Mouse (Mus musculus) 416B (cell line): Measurements from ENCODE around the gene Olfr320.
"Not testable (repeated sequence)": the region's sequence is repeated elsewhere in the genome, so short reads cannot be mapped to it uniquely, and the experiment has no call there.

Source experiments
- DNase-seq: peaks from one replicate; pipeline ENCODE4 v3.0.0; 2011; ENCODE audit warnings: low read depth

Olfr320 gene

GRCm38 (mm10) chr11:58680799-58681198 lies at the start of gene Olfr320:
Gene Olfr320 (plus strand): TSS chr11:58681099.
- no peak for DNase-seq

GRCm38 (mm10) chr11:58634878-58635277 lies 46.0 kb upstream of the Olfr320 start:
- no peak for DNase-seq

- peak; percentile 77 for DNase-seq
These were observed 44.4 kb upstream of the Olfr320 start for GRCm38 (mm10) chr11:58636376-58636977.

GRCm38 (mm10) chr11:58638176-58638701 lies 42.7 kb upstream of the Olfr320 start:
- DNase-seq, result peak; percentile 9

- peak; percentile 83 for DNase-seq
These were observed 40.5 kb upstream of the Olfr320 start, which contains the start of gene Trim58 for GRCm38 (mm10) chr11:58640272-58640867. Gene Trim58 (plus strand): TSS chr11:58640465.

GRCm38 (mm10) chr11:58641057-58641456 lies 39.8 kb upstream of the Olfr320 start:
- peak; percentile 78 for DNase-seq

- DNase-seq, result peak; percentile 77
These were observed 39.1 kb upstream of the Olfr320 start for GRCm38 (mm10) chr11:58641638-58642358.

GRCm38 (mm10) chr11:58643350-58643749 lies 37.5 kb upstream of the Olfr320 start:
- peak; percentile 80 for DNase-seq

- no peak for DNase-seq
These were observed 25.7 kb upstream of the Olfr320 start for GRCm38 (mm10) chr11:58655151-58655550.

- no peak for DNase-seq
These were observed 22.3 kb upstream of the Olfr320 start, which contains the start of gene Olfr322 for GRCm38 (mm10) chr11:58658596-58658995. Gene Olfr322 (plus strand): TSS chr11:58658782.

GRCm38 (mm10) chr11:58669252-58669651 lies 11.6 kb upstream of the Olfr320 start:
- DNase-seq, result no peak

GRCm38 (mm10) chr11:58671825-58672224 lies 9.1 kb upstream of the Olfr320 start:
- DNase-seq, result peak; percentile 6

- no peak for DNase-seq
These were observed 18.0 kb downstream of the Olfr320 start, which contains the start of gene Olfr319 for GRCm38 (mm10) chr11:58698862-58699261. Gene Olfr319 (plus strand): TSS chr11:58699162.

GRCm38 (mm10) chr11:58709086-58709485 lies 28.2 kb downstream of the Olfr320 start:
- no peak for DNase-seq

- not testable (repeated sequence) for DNase-seq
These were observed 36.8 kb downstream of the Olfr320 start for GRCm38 (mm10) chr11:58717723-58718122.

- no peak for DNase-seq
These were observed 38.8 kb downstream of the Olfr320 start for GRCm38 (mm10) chr11:58719701-58720100.

GRCm38 (mm10) chr11:58723914-58724313 lies 43.0 kb downstream of the Olfr320 start, which contains the start of gene Olfr318:
Gene Olfr318 (minus strand): TSS chr11:58724014.
- DNase-seq, result no peak

GRCm38 (mm10) chr11:58727896-58728650 lies 47.2 kb downstream of the Olfr320 start:
- DNase-seq, result not testable (repeated sequence)

- DNase-seq, result no peak
These were observed 52.5 kb downstream of the Olfr320 start for GRCm38 (mm10) chr11:58733372-58733771.
